Mouse (Mus musculus): ENCODE results near the gene Bhmt. TPM values are rescaled to one million over a fixed set of nuclear protein-coding genes. Genes with fewer than 3 reads are reported as not detected.
A peak's percentile ranks its signal among the peaks of the same experiment; 100 is the strongest.

Gene Bhmt
- polyA plus RNA-seq, 1 experiment = 0.08 TPM

- Histone ChIP-seq H3K27ac (ENCODE audit: insufficient read depth, low read depth, low read length) (no peak overlapping the region), H3K4me3 (ENCODE audit: low read depth, low read length) (no peak overlapping the region), H3K4me1 (ENCODE audit: control insufficient read depth, insufficient read depth, insufficient read length, low read length) (no peaks in the 10 kb centered on the region; the same call in 1 of the 2 replicates), H3K27me3 (ENCODE audit: control insufficient read depth, insufficient read depth, low read length) (no peaks in the 10 kb centered on the region), H3K36me3 (ENCODE audit: control insufficient read depth, insufficient read depth, low read length) (no peaks in the 10 kb centered on the region)
- 72% methylated on average over 5 of the region's 5 CpGs for WGBS
- TF ChIP-seq CTCF (IDR thresholded peaks at IDR 0.05; ENCODE audit: extremely low read depth, insufficient read length, insufficient replicate concordance, low read depth, low read length) (no peak), POLR2A (IDR thresholded peaks at IDR 0.05; ENCODE audit: low read depth, low read length) (no peak)
Observed at GRCm38 (mm10) chr13:93632927-93633326, 4.8 kb downstream of the Bhmt start.

GRCm38 (mm10) chr13:93630941-93631705 is 6.6 kb downstream of the Bhmt start:
- WGBS = 62% methylated on average over 10 of the region's 10 CpGs
- no peak overlapping the region for H3K4me3 ChIP-seq (ENCODE audit: low read depth, low read length)
- TF ChIP-seq POLR2A (IDR thresholded peaks at IDR 0.05; ENCODE audit: low read depth, low read length) (no peak), CTCF (IDR thresholded peaks at IDR 0.05; ENCODE audit: extremely low read depth, insufficient read length, insufficient replicate concordance, low read depth, low read length) (no peak)
- no peaks in the 10 kb centered on the region for H3K27me3 ChIP-seq (ENCODE audit: control insufficient read depth, insufficient read depth, low read length)
- H3K36me3 ChIP-seq (ENCODE audit: control insufficient read depth, insufficient read depth, low read length) = no peaks in the 10 kb centered on the region
- no peaks in the 10 kb centered on the region for H3K4me1 ChIP-seq (ENCODE audit: control insufficient read depth, insufficient read depth, insufficient read length, low read length)
- H3K27ac ChIP-seq (ENCODE audit: insufficient read depth, low read depth, low read length) = no peak overlapping the region

- Histone ChIP-seq H3K27me3 (ENCODE audit: control insufficient read depth, insufficient read depth, low read length) (no peaks in the 10 kb centered on the region), H3K36me3 (ENCODE audit: control insufficient read depth, insufficient read depth, low read length) (no peaks in the 10 kb centered on the region), H3K27ac (ENCODE audit: insufficient read depth, low read depth, low read length) (no peak overlapping the region), H3K4me3 (ENCODE audit: low read depth, low read length) (no peak overlapping the region), H3K4me1 (ENCODE audit: control insufficient read depth, insufficient read depth, insufficient read length, low read length) (0 out of 2 replicates have a peak, but pooled peaks cover 2% of the 10 kb centered on the region)
- 56% methylated on average over 6 of the region's 6 CpGs for WGBS
- no peak for TF ChIP-seq POLR2A (IDR thresholded peaks at IDR 0.05; ENCODE audit: low read depth, low read length)
Observed at GRCm38 (mm10) chr13:93628861-93629260, 8.9 kb downstream of the Bhmt start.

GRCm38 (mm10) chr13:93614361-93614948 is 23.3 kb downstream of the Bhmt start:
- 20% methylated on average over 6 of the region's 6 CpGs for WGBS
- no peak overlapping the region for H3K4me3 ChIP-seq (ENCODE audit: low read depth, low read length)
- H3K27me3 ChIP-seq (ENCODE audit: control insufficient read depth, insufficient read depth, low read length) = no peaks in the 10 kb centered on the region
- H3K36me3 ChIP-seq (ENCODE audit: control insufficient read depth, insufficient read depth, low read length) = no peaks in the 10 kb centered on the region
- H3K27ac ChIP-seq (ENCODE audit: insufficient read depth, low read depth, low read length) = peak overlapping the region; percentile 63; the same call in 1 of the 2 replicates
- no peak for TF ChIP-seq CTCF (IDR thresholded peaks at IDR 0.05; ENCODE audit: extremely low read depth, insufficient read length, insufficient replicate concordance, low read depth, low read length)
- no peak for TF ChIP-seq POLR2A (IDR thresholded peaks at IDR 0.05; ENCODE audit: low read depth, low read length)
- H3K4me1 ChIP-seq (ENCODE audit: control insufficient read depth, insufficient read depth, insufficient read length, low read length) = 0 out of 2 replicates have a peak, but pooled peaks cover 2% of the 10 kb centered on the region

GRCm38 (mm10) chr13:93613771-93614170 is 24.0 kb downstream of the Bhmt start:
- 76% methylated on average over 4 of the region's 4 CpGs for WGBS
- Histone ChIP-seq H3K36me3 (ENCODE audit: control insufficient read depth, insufficient read depth, low read length) (no peaks in the 10 kb centered on the region), H3K27me3 (ENCODE audit: control insufficient read depth, insufficient read depth, low read length) (no peaks in the 10 kb centered on the region), H3K4me3 (ENCODE audit: low read depth, low read length) (no peak overlapping the region), H3K27ac (ENCODE audit: insufficient read depth, low read depth, low read length) (no peak overlapping the region), H3K4me1 (ENCODE audit: control insufficient read depth, insufficient read depth, insufficient read length, low read length) (0 out of 2 replicates have a peak, but pooled peaks cover 2% of the 10 kb centered on the region)
- TF ChIP-seq POLR2A (IDR thresholded peaks at IDR 0.05; ENCODE audit: low read depth, low read length) = no peak
- no peak for TF ChIP-seq CTCF (IDR thresholded peaks at IDR 0.05; ENCODE audit: extremely low read depth, insufficient read length, insufficient replicate concordance, low read depth, low read length)

GRCm38 (mm10) chr13:93612660-93613607 is 24.8 kb downstream of the Bhmt start:
- 39% methylated on average over 19 of the region's 19 CpGs for WGBS
- H3K36me3 ChIP-seq (ENCODE audit: control insufficient read depth, insufficient read depth, low read length) = no peaks in the 10 kb centered on the region
- H3K4me3 ChIP-seq (ENCODE audit: low read depth, low read length) = no peak overlapping the region
- 0 out of 2 replicates have a peak, but pooled peaks cover 2% of the 10 kb centered on the region for H3K4me1 ChIP-seq (ENCODE audit: control insufficient read depth, insufficient read depth, insufficient read length, low read length)
- peak overlapping the region; percentile 13; the same call in 1 of the 2 replicates for H3K27ac ChIP-seq (ENCODE audit: insufficient read depth, low read depth, low read length)
- no peaks in the 10 kb centered on the region for H3K27me3 ChIP-seq (ENCODE audit: control insufficient read depth, insufficient read depth, low read length)
- TF ChIP-seq POLR2A (IDR thresholded peaks at IDR 0.05; ENCODE audit: low read depth, low read length) = no peak
- peak; percentile 76; the same call in 1 of the 2 replicates for TF ChIP-seq CTCF (IDR thresholded peaks at IDR 0.05; ENCODE audit: extremely low read depth, insufficient read length, insufficient replicate concordance, low read depth, low read length)

All from small intestine, adult 2 months (tissue).